Mouse (Mus musculus) megakaryocyte, embryonic 14.5 days (primary cell): ENCODE measurements around the gene Nr2f1.

ENCODE experiments used
- FLI1 ChIP-seq: IDR thresholded peaks from 2 replicates; pipeline ENCODE4 v1.6.1; 2012; ENCODE audit warnings: low read length, inconsistent platforms, mixed read lengths
- GATA1 ChIP-seq: IDR thresholded peaks from 3 replicates; pipeline ENCODE4 v1.6.1; 2012; ENCODE audit warnings: mixed read lengths, low read length, inconsistent platforms, borderline replicate concordance

GRCm38 (mm10) chr13:78183986-78184385 is 15.6 kb downstream of the Nr2f1 start:
- no peak for TF ChIP-seq GATA1
- no peak for TF ChIP-seq FLI1
